Mouse (Mus musculus) heart, embryonic 16.5 days (tissue): ENCODE results near the gene Cenpa. TPM values are rescaled to one million over a fixed set of nuclear protein-coding genes. Genes with fewer than 3 reads are reported as not detected.
"Not testable (repeated sequence)": the region's sequence is repeated elsewhere in the genome, so short reads cannot be mapped to it uniquely, and the experiment has no call there.

ENCODE experiments used
- ATAC-seq: fragments of 200-750 bp; cut with Nextera tagmentation; replicated peaks from 2 replicates; pipeline ENCODE4 v1.8.0; 2017; ENCODE audit warnings: moderate number of reproducible peaks; ENCODE audit not compliant: insufficient read depth, low FRiP score; ENCODE audit errors: extremely low read depth
- H3K27ac ChIP-seq: fragments of 300-500 bp; sonication (generic); 2 replicates; pipeline ENCODE4 v1.5.1; 2014; ENCODE audit warnings: mild to moderate bottlenecking, low read length, control low read depth, moderate library complexity
- H3K27me3 ChIP-seq: fragments of 300-500 bp; sonication (generic); 2 replicates; pipeline ENCODE4 v1.6.1; 2014; ENCODE audit warnings: low read length, mixed read lengths; ENCODE audit not compliant: control insufficient read depth, insufficient read depth
- H3K36me3 ChIP-seq: fragments of 300-500 bp; sonication (generic); 2 replicates; pipeline ENCODE4 v1.6.1; 2014; ENCODE audit not compliant: control insufficient read depth, insufficient read depth
- H3K4me1 ChIP-seq: fragments of 300-500 bp; sonication (generic); 2 replicates; pipeline ENCODE4 v1.6.1; 2014; ENCODE audit warnings: low read length, mixed read lengths; ENCODE audit not compliant: control insufficient read depth, insufficient read depth
- H3K4me2 ChIP-seq: fragments of 300-500 bp; sonication (generic); 2 replicates; pipeline ENCODE4 v1.6.1; 2014; ENCODE audit warnings: low read depth, mild to moderate bottlenecking, control low read depth, low read length
- H3K4me3 ChIP-seq: fragments of 300-500 bp; sonication (generic); 2 replicates; pipeline ENCODE4 v1.5.1; 2014; ENCODE audit warnings: mild to moderate bottlenecking, control low read depth, low read length
- H3K9ac ChIP-seq: fragments of 300-500 bp; sonication (generic); 2 replicates; pipeline ENCODE4 v1.6.1; 2014; ENCODE audit warnings: low read length, control low read depth
- H3K9me3 ChIP-seq: fragments of 300-500 bp; sonication (generic); replicated peaks from 2 replicates; pipeline ENCODE4 v1.6.1; 2016; ENCODE audit warnings: low read length; ENCODE audit not compliant: control insufficient read depth
- WGBS: fragments of 180-500 bp; shearing (Covaris S2); extraction: QIAGEN DNeasy Blood & Tissue Kit; methylation state at CpG from one replicate; pipeline ENCODE4 v1.1.7; 2014; 5-methylcytosine and 5-hydroxymethylcytosine counted together
- polyA plus RNA-seq: library from polyadenylated mRNA; unstranded; fragments of >200 nt; fragmentation: Nextera tagmentation; extraction: Ambion mirVana; gene quantifications from 2 replicates; pipeline ENCODE4 v1.2.1, GENCODE M21; 2015

The Cenpa gene
- polyA plus RNA-seq, 1 experiment from 2014 or later: 210 TPM

DNA sequence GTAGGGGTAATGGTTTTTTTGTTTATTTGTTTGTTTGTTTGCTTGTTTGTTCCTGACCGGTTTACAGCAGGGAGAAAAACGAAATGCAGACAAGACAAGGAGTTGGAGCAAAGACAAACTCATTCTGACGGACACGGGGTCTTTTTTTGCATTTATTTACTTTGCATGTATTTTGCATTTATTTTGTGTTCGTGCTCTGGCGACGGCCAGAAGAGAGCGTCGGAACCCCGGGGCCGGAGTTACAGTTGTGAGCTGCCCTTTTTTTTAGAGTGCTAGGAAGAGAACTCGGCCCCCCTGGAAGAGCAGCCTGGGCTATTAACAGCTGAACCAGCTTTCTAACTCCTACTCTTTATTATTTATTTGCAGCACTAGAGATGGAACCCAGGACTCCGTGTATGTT, 638 bp downstream of the Cenpa start:
- Histone ChIP-seq H3K36me3 (peaks cover 14% of the 10 kb centered on the region), H3K27me3 (no peaks in the 10 kb centered on the region), H3K9me3 (no peaks in the 10 kb centered on the region), H3K27ac (peak overlapping the region; percentile 84), H3K9ac (peak overlapping the region; percentile 90), H3K4me2 (peak overlapping the region; percentile 72), H3K4me3 (peak overlapping the region; percentile 94), H3K4me1 (peaks cover 22% of the 10 kb centered on the region)
- WGBS: under 1% methylated on average over 13 of the region's 13 CpGs
- ATAC-seq: no peak

DNA sequence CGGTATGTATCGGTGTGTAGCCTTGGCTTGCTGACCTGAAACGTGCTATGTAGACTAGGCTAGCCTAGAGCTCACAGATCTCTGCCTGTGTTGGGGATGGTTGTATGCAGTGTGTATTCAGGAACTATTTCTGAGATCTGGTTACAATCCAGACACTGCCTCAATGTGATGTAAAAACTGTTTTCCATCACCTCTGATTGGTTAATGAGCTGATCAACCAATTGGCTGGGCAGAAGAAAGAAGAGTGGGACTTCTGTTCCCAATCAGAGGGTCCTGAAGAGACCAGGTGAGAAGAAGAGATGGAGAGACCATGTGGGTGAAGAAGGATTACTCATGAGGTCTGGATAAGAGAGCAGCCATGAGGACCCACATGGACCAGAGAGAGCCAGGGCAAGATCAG, 1.1 kb downstream of the Cenpa start:
- Histone ChIP-seq H3K9ac (peak overlapping the region; percentile 90), H3K27me3 (no peaks in the 10 kb centered on the region), H3K4me1 (peaks cover 22% of the 10 kb centered on the region), H3K27ac (no peak overlapping the region), H3K4me2 (peak overlapping the region; percentile 72), H3K36me3 (peaks cover 18% of the 10 kb centered on the region), H3K9me3 (no peaks in the 10 kb centered on the region), H3K4me3 (peak overlapping the region; percentile 94)
- no peak for ATAC-seq
- 7% methylated on average over 3 of the region's 3 CpGs for WGBS

DNA sequence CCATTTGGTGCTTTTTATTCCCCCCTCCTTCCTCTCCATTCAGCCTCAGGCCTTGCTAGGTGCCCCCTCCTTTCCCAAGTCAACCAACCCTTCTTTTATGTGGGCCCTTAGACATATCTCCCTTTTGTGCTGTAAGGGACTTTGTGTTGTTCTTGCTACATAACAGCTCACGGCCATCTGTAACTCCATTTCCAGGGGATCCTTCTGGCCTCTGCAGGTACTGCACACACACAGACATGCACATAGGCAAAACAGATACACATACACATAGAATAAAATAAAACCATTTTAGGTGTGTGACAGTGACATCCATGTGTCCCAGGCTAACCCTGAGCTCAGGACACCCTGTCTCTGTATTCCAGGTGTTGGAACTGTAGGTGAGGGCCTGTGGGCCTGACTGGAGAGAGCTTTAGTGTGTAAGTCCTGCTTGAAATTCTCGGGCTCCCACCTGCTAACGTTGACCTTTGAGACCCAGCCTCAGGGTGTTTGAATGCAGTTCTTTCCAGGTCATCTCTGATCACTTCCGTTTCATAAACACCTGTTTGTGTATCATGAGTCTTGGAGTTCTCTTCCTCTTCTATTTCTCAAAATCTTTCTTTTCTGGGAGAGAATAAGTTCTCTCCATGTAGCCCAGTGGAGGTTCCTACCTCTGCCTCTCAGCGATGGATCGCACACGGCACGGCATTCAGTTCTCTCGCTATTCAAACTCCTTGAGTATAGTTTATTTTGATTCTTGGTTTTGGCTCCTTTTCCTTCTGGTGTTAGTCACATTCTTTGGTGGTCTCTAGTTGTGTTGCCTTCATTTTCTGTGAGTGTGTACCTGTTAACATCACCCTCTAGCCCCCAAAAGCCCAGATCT, 2.3 kb downstream of the Cenpa start:
- Histone ChIP-seq H3K4me2 (peak overlapping the region; percentile 72), H3K4me1 (peaks cover 22% of the 10 kb centered on the region), H3K9ac (no peak overlapping the region), H3K4me3 (peak overlapping the region; percentile 94; the same call in 1 of the 2 replicates), H3K27me3 (no peaks in the 10 kb centered on the region), H3K36me3 (peaks cover 28% of the 10 kb centered on the region), H3K9me3 (no peaks in the 10 kb centered on the region), H3K27ac (no peak overlapping the region)
- ATAC-seq: no peak
- 92% methylated on average over 9 of the region's 9 CpGs for WGBS

DNA sequence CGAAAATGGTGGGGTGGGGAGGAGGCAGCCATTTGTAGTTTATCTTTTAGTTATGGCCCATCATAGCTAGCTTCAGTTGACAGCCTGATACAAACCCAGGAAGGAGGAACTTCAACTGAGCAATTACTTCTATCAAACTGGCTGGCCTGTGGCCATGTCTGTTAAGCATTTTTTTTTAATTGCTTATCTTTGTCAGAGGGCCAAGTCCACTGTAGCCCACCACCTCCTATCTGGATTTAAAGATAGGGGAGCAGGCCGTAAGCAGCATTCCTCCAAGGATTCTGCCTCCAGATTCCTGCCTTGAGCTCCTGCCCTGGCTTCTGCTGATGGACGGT, 2.9 kb downstream of the Cenpa start:
- Histone ChIP-seq H3K27me3 (no peaks in the 10 kb centered on the region), H3K9ac (no peak overlapping the region), H3K36me3 (peaks cover 34% of the 10 kb centered on the region), H3K27ac (no peak overlapping the region), H3K4me1 (peaks cover 22% of the 10 kb centered on the region), H3K9me3 (no peaks in the 10 kb centered on the region), H3K4me3 (no peak overlapping the region), H3K4me2 (no peak overlapping the region)
- 57% methylated on average over 3 of the region's 3 CpGs for WGBS
- ATAC-seq: no peak

DNA sequence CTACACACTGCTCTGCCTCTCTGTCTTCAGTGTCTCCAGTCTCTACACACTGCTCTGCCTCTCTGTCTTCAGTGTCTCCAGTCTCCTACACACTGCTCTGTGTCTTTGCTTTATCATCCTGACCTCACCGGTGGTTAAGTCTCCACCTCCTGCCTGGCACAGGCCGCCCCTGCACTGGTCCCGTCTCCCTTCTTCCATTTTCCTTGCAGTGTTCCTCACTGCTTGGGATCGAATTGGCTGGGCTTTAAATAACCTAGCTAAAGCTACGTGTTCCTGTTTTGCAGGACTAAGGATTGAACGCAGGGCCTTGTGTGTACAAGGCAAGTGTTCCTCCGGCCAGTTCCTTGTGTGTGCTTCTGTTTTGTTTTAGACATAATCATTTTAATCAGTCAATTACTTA, 3.5 kb downstream of the Cenpa start:
- no peaks in the 10 kb centered on the region for H3K9me3 ChIP-seq
- no peak for ATAC-seq
- no peak overlapping the region for H3K9ac ChIP-seq
- H3K4me3 ChIP-seq: no peak overlapping the region
- WGBS: 80% methylated on average over 7 of the region's 7 CpGs
- H3K27ac ChIP-seq: no peak overlapping the region
- H3K36me3 ChIP-seq: peaks cover 39% of the 10 kb centered on the region
- H3K27me3 ChIP-seq: no peaks in the 10 kb centered on the region
- peaks cover 22% of the 10 kb centered on the region for H3K4me1 ChIP-seq
- no peak overlapping the region for H3K4me2 ChIP-seq

DNA sequence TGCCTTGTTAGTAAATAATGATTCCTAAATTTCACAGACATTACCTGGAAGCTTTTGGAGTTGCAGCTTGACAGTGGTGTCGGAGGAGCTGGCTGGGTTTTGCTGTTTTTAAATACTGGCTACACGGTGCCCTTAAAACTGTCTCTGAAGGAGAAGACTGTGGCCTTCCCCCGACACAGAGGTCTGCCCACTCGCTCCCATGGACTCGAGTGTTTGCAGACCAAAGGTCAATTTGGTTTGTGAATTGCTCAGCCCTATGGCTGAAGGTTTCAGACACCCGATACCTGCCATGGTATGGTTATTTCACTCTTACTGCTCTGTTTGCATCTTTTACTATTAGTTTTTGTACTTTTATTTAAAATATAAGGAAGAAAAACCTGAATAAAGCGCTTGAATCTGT, 7.4 kb downstream of the Cenpa start:
- Histone ChIP-seq H3K4me2 (no peak overlapping the region), H3K27ac (no peak overlapping the region), H3K27me3 (no peaks in the 10 kb centered on the region), H3K4me3 (no peak overlapping the region), H3K4me1 (peaks cover 5% of the 10 kb centered on the region), H3K36me3 (peaks cover 50% of the 10 kb centered on the region), H3K9me3 (no peaks in the 10 kb centered on the region), H3K9ac (no peak overlapping the region)
- no peak for ATAC-seq
- 76% methylated on average over 7 of the region's 7 CpGs for WGBS

DNA sequence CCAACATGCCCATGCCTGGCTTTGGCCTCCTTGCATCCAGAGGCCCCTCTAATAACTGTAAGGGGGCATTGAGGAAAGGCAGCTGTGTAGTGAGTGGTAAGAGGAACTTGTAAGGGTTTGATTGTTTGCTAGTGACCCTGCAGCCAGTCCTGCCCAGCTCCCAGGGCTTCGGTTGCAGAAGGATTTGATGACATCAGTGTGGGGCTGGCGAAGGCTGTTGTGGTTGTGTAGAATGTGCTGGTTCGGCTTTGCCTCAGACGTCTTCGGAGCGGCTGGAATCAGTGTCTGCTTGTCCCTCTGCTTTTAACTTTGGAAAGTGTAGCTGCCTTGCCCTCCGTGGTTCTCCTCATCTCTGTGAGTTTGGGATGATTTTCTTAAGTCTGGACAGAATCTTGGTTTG, 10.2 kb downstream of the Cenpa start:
- WGBS: 83% methylated on average over 7 of the region's 7 CpGs
- no peaks in the 10 kb centered on the region for H3K9me3 ChIP-seq

DNA sequence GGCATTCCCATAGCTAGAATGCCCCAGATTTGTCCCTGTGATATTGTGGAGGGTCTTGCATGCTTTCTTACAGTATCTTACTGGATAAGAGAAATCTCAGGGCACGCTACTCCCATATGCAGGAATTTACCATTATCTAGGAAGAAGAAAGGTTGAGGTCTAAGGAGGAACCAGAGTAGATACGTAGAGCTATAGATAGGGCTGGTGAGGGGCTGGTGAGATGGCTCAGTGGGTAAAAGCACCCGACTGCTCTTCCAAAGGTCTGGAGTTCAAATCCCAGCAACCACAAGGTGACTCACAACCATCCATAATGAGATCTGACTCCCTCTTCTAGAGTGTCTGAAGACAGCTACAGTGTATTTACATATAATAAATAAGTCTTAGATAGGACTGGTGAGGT, 11.5 kb downstream of the Cenpa start:
- not testable (repeated sequence) for H3K4me2 ChIP-seq, H3K4me1 ChIP-seq, H3K27me3 ChIP-seq, H3K9me3 ChIP-seq, ATAC-seq, H3K27ac ChIP-seq, H3K4me3 ChIP-seq, H3K9ac ChIP-seq
- H3K36me3 ChIP-seq: peaks cover 29% of the 10 kb centered on the region
- 87% methylated on average over 3 of the region's 3 CpGs for WGBS

More for the DNA sequence above, 10.2 kb downstream of the Cenpa start:
- peaks cover 40% of the 10 kb centered on the region for H3K36me3 ChIP-seq
- no peak overlapping the region for H3K9ac ChIP-seq
- no peak overlapping the region for H3K4me3 ChIP-seq
- H3K4me2 ChIP-seq: no peak overlapping the region
- no peaks in the 10 kb centered on the region for H3K27me3 ChIP-seq
- no peak overlapping the region for H3K27ac ChIP-seq
- no peak for ATAC-seq
- H3K4me1 ChIP-seq: no peaks in the 10 kb centered on the region

DNA sequence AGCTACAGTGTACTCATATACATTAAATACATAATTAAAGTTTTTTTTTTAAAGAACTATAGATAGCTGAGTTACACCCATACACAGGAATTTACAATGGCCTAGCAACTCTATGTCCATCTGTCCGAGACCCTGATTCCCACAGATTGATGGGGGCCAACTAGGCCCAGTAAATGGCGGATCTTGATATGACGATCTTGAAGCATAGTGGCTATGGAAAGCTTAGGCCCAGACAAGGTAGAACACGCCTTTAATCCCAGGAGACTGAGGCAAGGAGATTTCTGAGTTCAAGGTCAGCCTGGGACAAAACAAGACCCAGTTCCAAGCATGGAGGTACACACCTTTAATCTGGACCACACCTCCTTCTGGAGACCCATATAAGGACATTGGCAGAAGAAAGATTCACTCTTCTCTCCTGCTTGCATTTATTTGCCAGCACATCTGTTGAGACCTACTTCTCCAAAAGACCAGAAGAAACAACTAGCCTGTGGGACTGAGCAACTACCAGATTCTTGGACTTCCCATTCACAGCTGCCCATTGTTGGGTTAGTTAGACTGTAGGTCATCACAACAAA, 12.2 kb downstream of the Cenpa start:
- Histone ChIP-seq H3K4me2 (no peak overlapping the region), H3K4me1 (no peaks in the 10 kb centered on the region), H3K9ac (no peak overlapping the region), H3K27me3 (no peaks in the 10 kb centered on the region), H3K4me3 (no peak overlapping the region), H3K36me3 (peaks cover 22% of the 10 kb centered on the region), H3K9me3 (no peaks in the 10 kb centered on the region), H3K27ac (no peak overlapping the region)
- no peak for ATAC-seq
- WGBS: 93% methylated on average over 4 of the region's 4 CpGs
